Mouse (Mus musculus): ENCODE results near the gene Spaca3. TPM values are rescaled to one million over a fixed set of nuclear protein-coding genes. Genes with fewer than 3 reads are reported as not detected.

The Spaca3 gene
- polyA plus RNA-seq, 1 experiment from 2014 or later = not detected

GRCm38 (mm10) chr11:80878026-80878425 lies 19.9 kb downstream of the Spaca3 start:
- Histone ChIP-seq H3K4me1 (replicated peaks; ENCODE audit: control insufficient read depth, insufficient read depth, low read length) (no peaks in the 10 kb centered on the region), H3K4me3 (ENCODE audit: low read depth, low read length) (no peak overlapping the region), H3K9ac (ENCODE audit: low read depth, low read length) (no peak overlapping the region), H3K9me3 (ENCODE audit: control insufficient read depth, low read length) (no peaks in the 10 kb centered on the region), H3K27me3 (ENCODE audit: control insufficient read depth, insufficient read depth, low read length) (no peaks in the 10 kb centered on the region), H3K27ac (ENCODE audit: low read depth, low read length) (no peak overlapping the region), H3K4me2 (replicated peaks; ENCODE audit: low read depth, low read length) (no peak overlapping the region), H3K36me3 (ENCODE audit: control insufficient read depth, insufficient read depth, low read length) (no peaks in the 10 kb centered on the region)
- DNase-seq (ENCODE audit: low spot score) (no peak), ATAC-seq (ENCODE audit: low FRiP score) (no peak)
- WGBS = 93% methylated on average over 2 of the region's 2 CpGs

GRCm38 (mm10) chr11:80882229-80882810 lies 24.2 kb downstream of the Spaca3 start:
- no peaks in the 10 kb centered on the region for H3K4me1 ChIP-seq (replicated peaks; ENCODE audit: control insufficient read depth, insufficient read depth, low read length)
- 86% methylated on average over 7 of the region's 7 CpGs for WGBS
- no peak overlapping the region for H3K9ac ChIP-seq (ENCODE audit: low read depth, low read length)

GRCm38 (mm10) chr11:80884521-80885231 lies 26.5 kb downstream of the Spaca3 start:
- H3K9ac ChIP-seq (ENCODE audit: low read depth, low read length) = no peak overlapping the region
- H3K36me3 ChIP-seq (ENCODE audit: control insufficient read depth, insufficient read depth, low read length) = no peaks in the 10 kb centered on the region
- no peak overlapping the region for H3K4me3 ChIP-seq (ENCODE audit: low read depth, low read length)
- H3K4me1 ChIP-seq (replicated peaks; ENCODE audit: control insufficient read depth, insufficient read depth, low read length) = no peaks in the 10 kb centered on the region
- no peak overlapping the region for H3K27ac ChIP-seq (ENCODE audit: low read depth, low read length)
- H3K27me3 ChIP-seq (ENCODE audit: control insufficient read depth, insufficient read depth, low read length) = no peaks in the 10 kb centered on the region
- no peaks in the 10 kb centered on the region for H3K9me3 ChIP-seq (ENCODE audit: control insufficient read depth, low read length)
- no peak for DNase-seq (ENCODE audit: low spot score)
- no peak for ATAC-seq (ENCODE audit: low FRiP score)
- H3K4me2 ChIP-seq (replicated peaks; ENCODE audit: low read depth, low read length) = no peak overlapping the region
- 84% methylated on average over 6 of the region's 6 CpGs for WGBS

More at GRCm38 (mm10) chr11:80882229-80882810, 24.2 kb downstream of the Spaca3 start:
- Histone ChIP-seq H3K9me3 (ENCODE audit: control insufficient read depth, low read length) (no peaks in the 10 kb centered on the region), H3K27me3 (ENCODE audit: control insufficient read depth, insufficient read depth, low read length) (no peaks in the 10 kb centered on the region), H3K4me3 (ENCODE audit: low read depth, low read length) (no peak overlapping the region), H3K4me2 (replicated peaks; ENCODE audit: low read depth, low read length) (no peak overlapping the region), H3K27ac (ENCODE audit: low read depth, low read length) (no peak overlapping the region), H3K36me3 (ENCODE audit: control insufficient read depth, insufficient read depth, low read length) (no peaks in the 10 kb centered on the region)
- no peak for ATAC-seq (ENCODE audit: low FRiP score)
- DNase-seq (ENCODE audit: low spot score) = no peak

GRCm38 (mm10) chr11:80886365-80886764 lies 28.2 kb downstream of the Spaca3 start:
- Histone ChIP-seq H3K9ac (ENCODE audit: low read depth, low read length) (no peak overlapping the region), H3K9me3 (ENCODE audit: control insufficient read depth, low read length) (no peaks in the 10 kb centered on the region), H3K27ac (ENCODE audit: low read depth, low read length) (no peak overlapping the region), H3K4me2 (replicated peaks; ENCODE audit: low read depth, low read length) (no peak overlapping the region), H3K4me1 (replicated peaks; ENCODE audit: control insufficient read depth, insufficient read depth, low read length) (no peaks in the 10 kb centered on the region), H3K36me3 (ENCODE audit: control insufficient read depth, insufficient read depth, low read length) (no peaks in the 10 kb centered on the region), H3K27me3 (ENCODE audit: control insufficient read depth, insufficient read depth, low read length) (no peaks in the 10 kb centered on the region), H3K4me3 (ENCODE audit: low read depth, low read length) (no peak overlapping the region)
- no peak for DNase-seq (ENCODE audit: low spot score)
- ATAC-seq (ENCODE audit: low FRiP score) = no peak
- 90% methylated on average over 7 of the region's 7 CpGs for WGBS

GRCm38 (mm10) chr11:80887021-80887420 lies 28.9 kb downstream of the Spaca3 start:
- Histone ChIP-seq H3K4me1 (replicated peaks; ENCODE audit: control insufficient read depth, insufficient read depth, low read length) (no peaks in the 10 kb centered on the region), H3K9me3 (ENCODE audit: control insufficient read depth, low read length) (no peaks in the 10 kb centered on the region), H3K4me3 (ENCODE audit: low read depth, low read length) (no peak overlapping the region), H3K36me3 (ENCODE audit: control insufficient read depth, insufficient read depth, low read length) (no peaks in the 10 kb centered on the region), H3K27ac (ENCODE audit: low read depth, low read length) (no peak overlapping the region), H3K27me3 (ENCODE audit: control insufficient read depth, insufficient read depth, low read length) (no peaks in the 10 kb centered on the region), H3K4me2 (replicated peaks; ENCODE audit: low read depth, low read length) (no peak overlapping the region), H3K9ac (ENCODE audit: low read depth, low read length) (no peak overlapping the region)
- DNase-seq (ENCODE audit: low spot score) (no peak), ATAC-seq (ENCODE audit: low FRiP score) (no peak)
- 70% methylated on average over 3 of the region's 3 CpGs for WGBS

GRCm38 (mm10) chr11:80889336-80890063 lies 31.3 kb downstream of the Spaca3 start:
- ATAC-seq (ENCODE audit: low FRiP score) (no peak), DNase-seq (ENCODE audit: low spot score) (no peak)
- no peak overlapping the region for H3K27ac ChIP-seq (ENCODE audit: low read depth, low read length)
- no peaks in the 10 kb centered on the region for H3K4me1 ChIP-seq (replicated peaks; ENCODE audit: control insufficient read depth, insufficient read depth, low read length)
- no peaks in the 10 kb centered on the region for H3K36me3 ChIP-seq (ENCODE audit: control insufficient read depth, insufficient read depth, low read length)
- no peaks in the 10 kb centered on the region for H3K9me3 ChIP-seq (ENCODE audit: control insufficient read depth, low read length)
- no peak overlapping the region for H3K9ac ChIP-seq (ENCODE audit: low read depth, low read length)
- no peak overlapping the region for H3K4me2 ChIP-seq (replicated peaks; ENCODE audit: low read depth, low read length)
- 10% methylated on average over 7 of the region's 7 CpGs for WGBS
- H3K27me3 ChIP-seq (ENCODE audit: control insufficient read depth, insufficient read depth, low read length) = no peaks in the 10 kb centered on the region
- no peak overlapping the region for H3K4me3 ChIP-seq (ENCODE audit: low read depth, low read length)

GRCm38 (mm10) chr11:80895853-80896252 lies 37.7 kb downstream of the Spaca3 start:
- Histone ChIP-seq H3K4me3 (ENCODE audit: low read depth, low read length) (no peak overlapping the region), H3K27ac (ENCODE audit: low read depth, low read length) (no peak overlapping the region), H3K9ac (ENCODE audit: low read depth, low read length) (no peak overlapping the region), H3K27me3 (ENCODE audit: control insufficient read depth, insufficient read depth, low read length) (no peaks in the 10 kb centered on the region), H3K4me2 (replicated peaks; ENCODE audit: low read depth, low read length) (no peak overlapping the region), H3K4me1 (replicated peaks; ENCODE audit: control insufficient read depth, insufficient read depth, low read length) (no peaks in the 10 kb centered on the region), H3K36me3 (ENCODE audit: control insufficient read depth, insufficient read depth, low read length) (no peaks in the 10 kb centered on the region), H3K9me3 (ENCODE audit: control insufficient read depth, low read length) (no peaks in the 10 kb centered on the region)
- no peak for DNase-seq (ENCODE audit: low spot score)
- WGBS = 88% methylated on average over 3 of the region's 3 CpGs
- ATAC-seq (ENCODE audit: low FRiP score) = no peak

- no peak overlapping the region for H3K9ac ChIP-seq (ENCODE audit: low read depth, low read length)
- H3K4me2 ChIP-seq (replicated peaks; ENCODE audit: low read depth, low read length) = no peak overlapping the region
- H3K4me3 ChIP-seq (ENCODE audit: low read depth, low read length) = no peak overlapping the region
- H3K4me1 ChIP-seq (replicated peaks; ENCODE audit: control insufficient read depth, insufficient read depth, low read length) = no peaks in the 10 kb centered on the region
- no peaks in the 10 kb centered on the region for H3K36me3 ChIP-seq (ENCODE audit: control insufficient read depth, insufficient read depth, low read length)
- H3K27me3 ChIP-seq (ENCODE audit: control insufficient read depth, insufficient read depth, low read length) = no peaks in the 10 kb centered on the region
- DNase-seq (ENCODE audit: low spot score) (no peak), ATAC-seq (ENCODE audit: low FRiP score) (no peak)
- no peak overlapping the region for H3K27ac ChIP-seq (ENCODE audit: low read depth, low read length)
- H3K9me3 ChIP-seq (ENCODE audit: control insufficient read depth, low read length) = no peaks in the 10 kb centered on the region
- WGBS = 89% methylated on average over 4 of the region's 4 CpGs
Observed at GRCm38 (mm10) chr11:80900555-80900954, 42.4 kb downstream of the Spaca3 start.

Data from hindbrain, embryonic 11.5 days (tissue).